Mouse (Mus musculus) intestine, embryonic 14.5 days (tissue): ENCODE measurements around the gene 4930578C19Rik. TPM values are rescaled to one million over a fixed set of nuclear protein-coding genes. Genes with fewer than 3 reads are reported as not detected.

Experiments
- ATAC-seq: fragments of 200-750 bp; cut with Nextera tagmentation; replicated peaks from 2 replicates; pipeline ENCODE4 v1.8.0; 2017; ENCODE audit warnings: low read depth, moderate number of reproducible peaks, moderate TSS enrichment, moderate library complexity; ENCODE audit not compliant: low FRiP score, low TSS enrichment
- DNase-seq: peaks from one replicate; pipeline ENCODE4 v3.0.0-alpha.2; 2018; ENCODE audit warnings: low spot score
- H3K27ac ChIP-seq: fragments of 300-500 bp; sonication (generic); 2 replicates; pipeline ENCODE4 v1.5.1; 2014; ENCODE audit warnings: low read depth, mild to moderate bottlenecking, control low read depth
- H3K27me3 ChIP-seq: fragments of 300-500 bp; sonication (generic); replicated peaks from 2 replicates; pipeline ENCODE4 v1.6.1; 2014; ENCODE audit warnings: low read length, control low read depth; ENCODE audit not compliant: control insufficient read depth, insufficient read depth
- H3K36me3 ChIP-seq: fragments of 300-500 bp; sonication (generic); 2 replicates; pipeline ENCODE4 v1.6.1; 2014; ENCODE audit warnings: low read length, control low read depth; ENCODE audit not compliant: control insufficient read depth, insufficient read depth
- H3K4me1 ChIP-seq: fragments of 300-500 bp; sonication (generic); replicated peaks from 2 replicates; pipeline ENCODE4 v1.6.1; 2014; ENCODE audit warnings: low read length, control low read depth, mixed read lengths; ENCODE audit not compliant: control insufficient read depth, insufficient read depth
- H3K4me2 ChIP-seq: fragments of 300-500 bp; sonication (generic); 2 replicates; pipeline ENCODE4 v1.6.1; 2014; ENCODE audit warnings: low read length
- H3K4me3 ChIP-seq: fragments of 300-500 bp; sonication (generic); 2 replicates; pipeline ENCODE4 v1.5.1; 2014; ENCODE audit warnings: low read depth, low read length, control low read depth, mixed read lengths
- H3K9ac ChIP-seq: fragments of 300-500 bp; sonication (generic); 2 replicates; pipeline ENCODE4 v1.6.1; 2014; ENCODE audit warnings: mild to moderate bottlenecking, low read length
- H3K9me3 ChIP-seq: fragments of 300-500 bp; sonication (generic); 2 replicates; pipeline ENCODE4 v1.6.1; 2016; ENCODE audit warnings: low read length, control low read depth; ENCODE audit not compliant: control insufficient read depth
- WGBS: fragments of 180-500 bp; shearing (Covaris S2); extraction: QIAGEN DNeasy Blood & Tissue Kit; methylation state at CpG from one replicate; pipeline ENCODE4 v1.1.7; 2014; 5-methylcytosine and 5-hydroxymethylcytosine counted together
- polyA plus RNA-seq: library from polyadenylated mRNA; unstranded; fragments of >200 nt; fragmentation: Nextera tagmentation; extraction: Ambion mirVana; gene quantifications from 2 replicates; pipeline ENCODE4 v1.2.1, GENCODE M21; 2014

4930578C19Rik gene
- polyA plus RNA-seq: 0.76 and 0.85 TPM in 2 replicates

DNA sequence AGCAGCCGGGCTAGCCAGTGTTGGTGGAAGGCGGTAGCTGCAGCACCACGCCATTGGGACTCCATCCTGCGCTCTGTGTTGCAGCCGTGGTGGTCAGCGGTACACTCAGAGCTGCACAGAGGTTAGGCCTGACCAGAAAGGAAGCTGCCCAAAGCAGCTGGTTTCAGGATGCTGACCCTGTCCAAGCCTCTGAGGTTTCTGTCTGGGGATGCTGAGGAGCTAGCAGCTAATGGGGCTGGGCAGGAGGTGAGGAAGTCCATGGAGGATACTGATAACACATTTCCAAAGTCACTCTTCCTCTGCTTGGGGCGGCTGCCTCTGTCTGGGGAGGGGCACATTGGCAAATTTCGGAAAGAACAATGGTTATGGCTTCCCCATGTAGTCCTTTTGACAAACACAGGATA is at the start of gene 4930578C19Rik:
Gene 4930578C19Rik (minus strand): TSS at position 200 of the 404 bp plus-strand sequence.
- H3K36me3 ChIP-seq: no peaks in the 10 kb centered on the region
- WGBS: 75% methylated on average over 8 of the region's 8 CpGs
- H3K9ac ChIP-seq: no peak within 1 kb of the TSS
- no peak within 1 kb of the TSS for H3K4me3 ChIP-seq
- no peaks in the 10 kb centered on the region for H3K4me1 ChIP-seq
- no peak for DNase-seq
- H3K9me3 ChIP-seq: no peaks in the 10 kb centered on the region
- no peaks in the 10 kb centered on the region for H3K27me3 ChIP-seq
- H3K4me2 ChIP-seq: no peak within 1 kb of the TSS
- no peak for ATAC-seq
- no peak within 1 kb of the TSS for H3K27ac ChIP-seq

DNA sequence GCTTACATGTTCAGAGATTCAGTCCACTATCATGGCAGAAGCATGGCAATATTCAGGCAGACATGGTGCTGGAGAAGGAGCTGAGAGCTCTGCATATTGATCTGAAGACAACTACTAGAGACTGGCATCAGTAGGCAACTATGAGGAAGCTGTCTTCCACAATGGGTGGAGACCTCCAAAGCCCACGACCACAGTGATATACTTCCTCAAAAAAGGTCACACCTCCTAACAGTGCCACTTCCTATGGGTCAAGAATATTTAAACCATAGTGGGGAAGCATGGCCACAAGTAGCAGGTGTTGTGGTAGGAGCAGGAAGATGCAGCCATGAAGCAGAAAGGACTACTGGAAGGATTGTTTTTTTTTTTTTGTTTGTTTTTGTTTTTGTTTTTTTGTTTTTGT is 6.5 kb upstream of the 4930578C19Rik start:
- no peak for ATAC-seq
- no peak overlapping the region for H3K4me2 ChIP-seq

DNA sequence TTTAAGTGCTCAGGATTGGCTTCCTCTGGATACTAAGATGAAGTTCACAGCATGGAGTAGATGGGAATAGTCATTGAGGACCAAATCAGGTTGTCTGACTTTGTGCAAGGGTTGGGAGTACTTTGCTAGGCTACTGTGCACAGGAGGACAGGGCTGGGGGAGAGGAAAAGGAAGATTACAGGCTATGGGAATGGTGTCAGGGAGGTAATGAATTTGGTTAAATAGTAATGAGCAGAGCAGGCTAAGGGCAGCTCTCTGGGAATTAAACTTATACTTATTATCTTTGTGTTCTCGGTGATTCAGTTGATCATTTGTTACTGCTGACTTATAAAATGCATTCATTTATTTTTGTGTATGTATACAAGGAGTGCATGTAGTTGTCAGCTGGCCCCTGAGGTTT is 1.7 kb upstream of the 4930578C19Rik start:
- H3K27me3 ChIP-seq: no peaks in the 10 kb centered on the region
- ATAC-seq (no peak), DNase-seq (no peak)
- no peaks in the 10 kb centered on the region for H3K4me1 ChIP-seq
- no peak overlapping the region for H3K9ac ChIP-seq
- no peaks in the 10 kb centered on the region for H3K36me3 ChIP-seq
- no peaks in the 10 kb centered on the region for H3K9me3 ChIP-seq
- H3K27ac ChIP-seq: no peak overlapping the region
- 78% methylated on average over 1 of the region's 1 CpGs for WGBS
- no peak overlapping the region for H3K4me3 ChIP-seq
- no peak overlapping the region for H3K4me2 ChIP-seq

More for the DNA sequence above, 6.5 kb upstream of the 4930578C19Rik start:
- no peaks in the 10 kb centered on the region for H3K36me3 ChIP-seq
- no peak overlapping the region for H3K9ac ChIP-seq
- H3K4me3 ChIP-seq: no peak overlapping the region
- H3K4me1 ChIP-seq: no peaks in the 10 kb centered on the region
- no peak overlapping the region for H3K27ac ChIP-seq
- no peaks in the 10 kb centered on the region for H3K27me3 ChIP-seq
- WGBS: 74% methylated on average over 1 of the region's 1 CpGs
- H3K9me3 ChIP-seq: no peaks in the 10 kb centered on the region
- no peak for DNase-seq

DNA sequence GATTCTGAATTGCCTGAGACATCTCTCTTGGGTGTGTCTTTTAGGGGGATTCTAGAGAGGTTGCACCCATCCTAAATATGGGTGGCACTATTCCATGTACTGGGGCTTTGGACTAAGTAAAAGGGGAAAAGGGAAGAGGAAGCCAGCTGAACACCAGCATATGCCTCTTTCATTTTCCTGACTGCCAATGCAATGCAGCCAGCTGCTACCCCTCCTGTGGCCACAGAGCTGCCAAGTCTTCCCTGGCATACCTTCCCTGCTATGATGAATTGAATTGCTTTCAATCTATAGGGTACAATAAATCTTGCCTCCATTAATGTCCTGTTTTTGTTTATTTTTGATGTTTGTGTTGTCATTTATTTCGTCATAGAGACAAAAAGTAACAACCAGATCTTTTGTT is 9.6 kb downstream of the 4930578C19Rik start:
- ATAC-seq (no peak), DNase-seq (no peak)
- Histone ChIP-seq H3K9ac (no peak overlapping the region), H3K4me1 (no peaks in the 10 kb centered on the region), H3K27ac (no peak overlapping the region), H3K9me3 (no peaks in the 10 kb centered on the region), H3K27me3 (no peaks in the 10 kb centered on the region), H3K36me3 (no peaks in the 10 kb centered on the region), H3K4me2 (no peak overlapping the region), H3K4me3 (no peak overlapping the region)
- WGBS: 16% methylated on average over 1 of the region's 1 CpGs

DNA sequence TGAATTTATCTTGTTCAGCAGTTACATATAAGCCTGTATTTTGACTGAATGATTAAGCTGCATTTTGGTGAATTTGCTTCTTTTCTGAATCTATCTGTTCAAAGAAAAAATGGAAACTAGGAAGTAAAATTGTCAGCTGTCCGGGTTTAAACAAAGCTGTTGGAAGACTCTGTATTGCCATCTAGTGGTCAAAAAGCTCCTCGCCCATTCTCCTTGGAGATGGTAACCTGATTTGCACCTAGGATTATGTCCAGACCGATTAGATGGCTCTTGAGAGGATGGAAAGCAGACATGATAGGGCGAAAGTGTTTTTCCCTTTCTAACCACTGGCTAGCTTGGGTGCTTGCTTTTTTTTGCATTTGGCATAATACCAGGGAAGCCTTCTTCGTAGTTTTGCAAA is 19.1 kb downstream of the 4930578C19Rik start:
- Histone ChIP-seq H3K9me3 (no peaks in the 10 kb centered on the region), H3K9ac (no peak overlapping the region), H3K36me3 (no peaks in the 10 kb centered on the region), H3K27ac (no peak overlapping the region), H3K4me3 (no peak overlapping the region), H3K27me3 (no peaks in the 10 kb centered on the region), H3K4me1 (no peaks in the 10 kb centered on the region), H3K4me2 (no peak overlapping the region)
- ATAC-seq (no peak), DNase-seq (peak; percentile 74)
- WGBS: 28% methylated on average over 5 of the region's 5 CpGs

DNA sequence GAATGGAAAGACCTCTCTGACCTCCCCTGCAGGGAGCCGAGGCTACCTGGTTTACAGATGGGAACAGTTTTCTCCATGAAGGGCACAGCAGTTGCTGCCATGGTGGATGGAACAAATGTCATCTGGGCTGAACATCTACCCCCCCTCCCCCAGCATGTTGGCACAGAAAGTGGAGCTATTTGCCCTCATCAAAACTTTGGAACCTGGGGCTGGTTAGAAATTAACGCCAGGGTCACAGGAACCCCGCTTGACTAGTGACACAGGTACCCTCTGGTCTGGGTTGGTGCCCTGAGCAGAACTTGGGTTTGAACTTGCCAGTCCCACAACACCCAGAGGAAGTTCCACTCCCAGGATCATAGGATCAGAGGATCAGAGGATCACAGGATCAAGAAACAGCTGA is 35.7 kb downstream of the 4930578C19Rik start:
- Histone ChIP-seq H3K4me2 (no peak overlapping the region), H3K27me3 (no peaks in the 10 kb centered on the region), H3K4me3 (no peak overlapping the region), H3K27ac (no peak overlapping the region), H3K36me3 (no peaks in the 10 kb centered on the region), H3K9me3 (no peaks in the 10 kb centered on the region), H3K4me1 (no peaks in the 10 kb centered on the region), H3K9ac (no peak overlapping the region)
- DNase-seq (no peak), ATAC-seq (no peak)
- 87% methylated on average over 3 of the region's 3 CpGs for WGBS

DNA sequence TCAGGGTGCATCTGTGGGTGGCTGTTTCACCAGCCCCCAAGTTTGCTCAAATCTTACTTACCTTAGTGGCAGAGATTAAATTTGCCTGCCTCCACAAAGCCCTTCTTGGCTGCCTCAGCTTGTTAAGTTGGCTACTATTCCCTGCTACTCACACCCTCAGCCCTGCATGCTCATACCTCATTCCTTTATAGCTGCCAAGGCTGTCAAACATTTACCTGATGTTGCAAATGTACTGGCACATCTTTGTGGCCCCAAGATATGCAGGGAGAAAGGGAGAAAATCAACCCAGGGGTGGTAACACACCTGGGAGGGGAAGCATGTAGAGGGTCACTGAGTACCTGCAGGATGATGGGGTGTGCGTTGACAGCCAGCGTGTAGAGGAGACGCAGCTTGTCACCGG is 38.0 kb downstream of the 4930578C19Rik start:
- DNase-seq: no peak
- no peaks in the 10 kb centered on the region for H3K36me3 ChIP-seq
- WGBS: 87% methylated on average over 4 of the region's 4 CpGs
- H3K4me2 ChIP-seq: no peak overlapping the region
- H3K9ac ChIP-seq: no peak overlapping the region
- H3K27me3 ChIP-seq: no peaks in the 10 kb centered on the region
- no peak overlapping the region for H3K27ac ChIP-seq
- no peaks in the 10 kb centered on the region for H3K9me3 ChIP-seq
- no peak for ATAC-seq
- no peaks in the 10 kb centered on the region for H3K4me1 ChIP-seq
- no peak overlapping the region for H3K4me3 ChIP-seq

DNA sequence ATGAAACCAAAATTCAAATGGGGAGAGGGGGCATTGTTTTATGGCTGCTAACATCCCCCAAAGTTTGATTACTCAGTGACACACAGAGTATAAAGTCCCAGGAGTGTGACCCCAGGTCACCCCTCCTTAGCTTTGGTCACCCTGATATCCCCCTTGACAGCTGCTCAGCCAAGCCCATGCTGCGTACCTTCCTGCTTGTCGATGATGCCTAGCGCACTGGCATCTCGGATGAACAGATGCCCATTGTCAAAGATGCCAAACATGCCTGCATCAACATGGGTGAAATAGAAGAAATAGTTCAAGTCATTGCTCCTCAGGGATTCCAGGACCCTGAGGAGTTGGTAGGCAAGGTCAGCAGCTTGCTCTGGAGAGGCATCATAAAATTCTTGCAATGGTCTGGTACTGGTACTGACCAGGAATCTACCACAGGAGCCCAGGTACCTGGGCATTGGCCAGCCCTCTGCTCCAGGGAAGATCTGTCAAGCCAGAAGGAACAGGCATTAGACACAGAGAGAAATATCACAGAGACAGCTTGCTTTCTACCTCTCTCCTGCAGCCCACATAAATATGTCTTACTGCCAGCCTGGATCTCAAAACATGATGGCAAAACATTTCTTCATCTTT is 40.9 kb downstream of the 4930578C19Rik start:
- 92% methylated on average over 4 of the region's 4 CpGs for WGBS
- Histone ChIP-seq H3K36me3 (no peaks in the 10 kb centered on the region), H3K4me3 (no peak overlapping the region), H3K4me2 (no peak overlapping the region), H3K4me1 (no peaks in the 10 kb centered on the region), H3K9ac (no peak overlapping the region), H3K27me3 (no peaks in the 10 kb centered on the region), H3K9me3 (no peaks in the 10 kb centered on the region), H3K27ac (no peak overlapping the region)
- DNase-seq: no peak
- ATAC-seq: no peak

DNA sequence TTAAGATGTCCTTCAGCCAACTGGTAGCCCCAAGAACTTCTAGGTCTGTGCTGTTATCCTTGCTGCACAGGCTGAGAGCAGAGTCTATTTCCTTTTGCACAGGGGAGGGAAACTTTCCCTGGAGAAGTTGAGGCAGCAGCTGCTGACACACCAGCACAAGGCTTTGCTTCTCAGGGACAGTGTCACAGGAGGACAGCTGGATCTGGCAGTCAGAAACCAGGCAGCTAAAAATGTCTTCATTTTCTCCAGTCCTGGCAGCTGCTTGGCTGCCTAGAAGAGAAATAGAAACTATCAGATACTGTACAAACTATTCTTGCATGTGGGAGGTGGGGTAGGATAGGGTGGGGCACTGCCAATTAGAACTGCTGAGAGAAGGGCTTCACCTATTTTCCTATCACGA is 42.2 kb downstream of the 4930578C19Rik start:
- H3K4me2 ChIP-seq: no peak overlapping the region
- ATAC-seq (no peak), DNase-seq (no peak)
- no peaks in the 10 kb centered on the region for H3K36me3 ChIP-seq
- no peak overlapping the region for H3K27ac ChIP-seq
- no peak overlapping the region for H3K9ac ChIP-seq
- no peaks in the 10 kb centered on the region for H3K27me3 ChIP-seq
- H3K4me1 ChIP-seq: no peaks in the 10 kb centered on the region
- no peaks in the 10 kb centered on the region for H3K9me3 ChIP-seq
- H3K4me3 ChIP-seq: no peak overlapping the region
- 17% methylated on average over 1 of the region's 1 CpGs for WGBS
